Mouse (Mus musculus) mouse embryonic stem cell (cell line): Measurements from ENCODE around the gene Eya2.

Source experiments
- in situ Hi-C, 2 experiments: fragments of 300-500 bp; cut with MboI; formaldehyde crosslinking; loops; 1 replicate in 1 of 2; 3 replicates in 1 of 2; pipeline ENCODE4 v1.14.3; 2019 to 2020; ENCODE audit warnings: low sequenced_read_pairs in 2 of 2, low pct_unique_long_range_greater_than_20kb in 1 of 2, mixed read lengths in 1 of 2; ENCODE audit not compliant: unreplicated experiment in 1 of 2

Gene Eya2

GRCm38 (mm10) chr2:165634481-165634880, 39.6 kb downstream of the Eya2 start:
- in situ Hi-C loops = no loop called here

GRCm38 (mm10) chr2:165639075-165639755, 44.4 kb downstream of the Eya2 start:
- in situ Hi-C loops = no loop called here

GRCm38 (mm10) chr2:165641909-165642505, 47.2 kb downstream of the Eya2 start:
- in situ Hi-C loops = no loop called here

- in situ Hi-C loops = no loop called here
These were observed 48.8 kb downstream of the Eya2 start for GRCm38 (mm10) chr2:165643596-165643995.

- in situ Hi-C loops = no loop called here
These were observed 49.2 kb downstream of the Eya2 start for GRCm38 (mm10) chr2:165644057-165644456.

GRCm38 (mm10) chr2:165651031-165651430, 56.2 kb downstream of the Eya2 start:
- in situ Hi-C loops = no loop called here

GRCm38 (mm10) chr2:165652281-165652680, 57.4 kb downstream of the Eya2 start:
- in situ Hi-C loops = no loop called here

GRCm38 (mm10) chr2:165653001-165653921, 58.4 kb downstream of the Eya2 start:
- in situ Hi-C loops = no loop called here

- in situ Hi-C loops = no loop called here
These were observed 59.3 kb downstream of the Eya2 start for GRCm38 (mm10) chr2:165654151-165654550.

- in situ Hi-C loops = no loop called here
These were observed 60.1 kb downstream of the Eya2 start for GRCm38 (mm10) chr2:165654696-165655491.

- in situ Hi-C loops = no loop called here
These were observed 61.7 kb downstream of the Eya2 start for GRCm38 (mm10) chr2:165656541-165656940.

GRCm38 (mm10) chr2:165656956-165657355, 62.1 kb downstream of the Eya2 start:
- in situ Hi-C loops = no loop called here

- in situ Hi-C loops = no loop called here
These were observed 64.7 kb downstream of the Eya2 start for GRCm38 (mm10) chr2:165659552-165659951.

- in situ Hi-C loops = no loop called here
These were observed 68.4 kb downstream of the Eya2 start for GRCm38 (mm10) chr2:165663266-165663665.

GRCm38 (mm10) chr2:165664648-165665047, 69.8 kb downstream of the Eya2 start:
- in situ Hi-C loops = no loop called here

- in situ Hi-C loops = no loop called here
These were observed 70.3 kb downstream of the Eya2 start for GRCm38 (mm10) chr2:165665176-165665575.

GRCm38 (mm10) chr2:165667096-165667495, 72.3 kb downstream of the Eya2 start:
- in situ Hi-C loops = no loop called here

- in situ Hi-C loops = no loop called here
These were observed 87.9 kb downstream of the Eya2 start for GRCm38 (mm10) chr2:165682719-165683118.

GRCm38 (mm10) chr2:165687516-165687915, 92.7 kb downstream of the Eya2 start:
- in situ Hi-C loops = no loop called here
